ENCODE assay signal across 22 mouse cellular contexts in genomic region chr1:126603771-126604515, GRCm38 (mm10).
A peak's percentile ranks its signal among the peaks of the same experiment; 100 is the strongest.
DNase-seq lines count a peak whose midpoint lies in the region; ATAC-seq and TF ChIP-seq lines count a peak whose summit lies in the region.
"Had no signal": no experiment of that assay in that cellular context is flagged by ENCODE, and none has a peak within 500 bp of the region (broad histone marks: within the 10 kb centered on the region; RNA-seq: fewer than 3 reads in every experiment).

No protein-coding gene starts in this region.

- no peaks in the 10 kb centered on the region for H3K9me3 ChIP-seq in liver, embryonic 14.5 days (ENCODE audit: control insufficient read depth, low read length)
- H3K9me3 ChIP-seq in liver, embryonic 12.5 days (replicated peaks): no peaks in the 10 kb centered on the region
- H3K9me3 ChIP-seq in intestine, embryonic 16.5 days (ENCODE audit: control insufficient read depth, low read length): no peaks in the 10 kb centered on the region
- H3K9me3 ChIP-seq in hindbrain, embryonic 12.5 days (replicated peaks): no peaks in the 10 kb centered on the region
- H3K9me3 ChIP-seq: forebrain, embryonic 15.5 days; heart, embryonic 12.5 days; limb, embryonic 10.5 days; midbrain, embryonic 13.5 days; neural tube, embryonic 15.5 days had no signal

- no peak overlapping the region for H3K9ac ChIP-seq in liver, embryonic 14.5 days (replicated peaks)
- H3K9ac ChIP-seq in liver, embryonic 12.5 days: no peak overlapping the region
- peak overlapping the region; percentile 34 for H3K9ac ChIP-seq in intestine, embryonic 16.5 days (ENCODE audit: low read depth, low read length)
- no peak overlapping the region for H3K9ac ChIP-seq in hindbrain, embryonic 12.5 days
- H3K9ac ChIP-seq: forebrain, embryonic 15.5 days; heart, embryonic 12.5 days; midbrain, embryonic 13.5 days; neural tube, embryonic 15.5 days had no signal

- peaks cover 0 to 2% of the 10 kb centered on the region in 2 experiments; a peak in 1 of 4 replicates for H3K4me1 ChIP-seq in liver, embryonic 14.5 days (replicated peaks; ENCODE audit: control insufficient read depth in 2 of 2, insufficient read depth in 2 of 2, low read length in 1 of 2)
- H3K4me1 ChIP-seq in liver, embryonic 12.5 days: no peaks in the 10 kb centered on the region
- H3K4me1 ChIP-seq in intestine, embryonic 16.5 days (ENCODE audit: control insufficient read depth, insufficient read depth, low read length): peaks cover 2% of the 10 kb centered on the region; the same call in 1 of the 2 replicates
- peaks cover 29% of the 10 kb centered on the region for H3K4me1 ChIP-seq in hindbrain, embryonic 12.5 days

- H3K4me3 ChIP-seq in liver, embryonic 14.5 days (ENCODE audit: insufficient read depth in 1 of 2, low read depth in 2 of 2, low read length in 2 of 2): no peak overlapping the region
- H3K4me3 ChIP-seq in liver, embryonic 12.5 days: no peak overlapping the region
- H3K4me3 ChIP-seq in intestine, embryonic 16.5 days (ENCODE audit: low read length): peak overlapping the region; percentile 36
- H3K4me3 ChIP-seq in hindbrain, embryonic 12.5 days: no peak overlapping the region
- H3K4me3 ChIP-seq: forebrain, embryonic 15.5 days; gastrocnemius, adult 2 months; heart, embryonic 12.5 days; limb, embryonic 10.5 days; midbrain, embryonic 13.5 days; myocyte; neural tube, embryonic 15.5 days had no signal

- ATAC-seq in liver, embryonic 14.5 days (ENCODE audit: insufficient read depth): no peak
- no peak for ATAC-seq in liver, embryonic 12.5 days
- peak; percentile 34 for ATAC-seq in intestine, embryonic 16.5 days
- no peak for ATAC-seq in frontal cortex, adult (ENCODE audit: low TSS enrichment)
- ATAC-seq in hindbrain, embryonic 12.5 days (ENCODE audit: low FRiP score): no peak
- ATAC-seq: activated CD4-positive, CD25-positive, alpha-beta regulatory T cell, adult 4 months; forebrain, embryonic 15.5 days; hindbrain, embryonic 16.5 days; midbrain, embryonic 13.5 days had no signal

- WGBS in liver, embryonic 14.5 days (ENCODE audit: insufficient replicate concordance): 59% methylated on average over 7 of the region's 7 CpGs
- 66% methylated on average over 7 of the region's 7 CpGs for WGBS in liver, embryonic 12.5 days (ENCODE audit: insufficient replicate concordance)
- 68% methylated on average over 7 of the region's 7 CpGs for WGBS in intestine, embryonic 16.5 days
- 88% methylated on average over 7 of the region's 7 CpGs for WGBS in hindbrain, embryonic 12.5 days

- H3K36me3 ChIP-seq in liver, embryonic 14.5 days (replicated peaks; ENCODE audit: control insufficient read depth, insufficient read depth, low read depth): no peaks in the 10 kb centered on the region
- no peaks in the 10 kb centered on the region for H3K36me3 ChIP-seq in liver, embryonic 12.5 days
- no peaks in the 10 kb centered on the region for H3K36me3 ChIP-seq in intestine, embryonic 16.5 days (ENCODE audit: control insufficient read depth, insufficient read depth, low read length)
- no peaks in the 10 kb centered on the region for H3K36me3 ChIP-seq in hindbrain, embryonic 12.5 days
- H3K36me3 ChIP-seq: forebrain, embryonic 15.5 days; heart, embryonic 12.5 days; limb, embryonic 10.5 days; midbrain, embryonic 13.5 days; neural tube, embryonic 15.5 days had no signal

- no peak for DNase-seq in liver, embryonic 14.5 days (ENCODE audit: low read depth in 3 of 3, low spot score in 3 of 3)
- peak; percentile 29 for DNase-seq in Muller cell, postnatal 12 days (ENCODE audit: inconsistent ontology term)
- peak; percentile 19 to 35 for DNase-seq in kidney, postnatal 36 days
- DNase-seq: adrenal gland, postnatal 14 days; cerebellum, adult 11-12 months; cerebellum, postnatal 36 days; gastrocnemius, adult 2 months; heart, postnatal 36 days had no signal

- no peak for TF ChIP-seq EP300 in liver, embryonic 14.5 days (IDR thresholded peaks at IDR 0.05; ENCODE audit: low read depth)

- no peak for TF ChIP-seq CTCF in liver, embryonic 14.5 days (IDR thresholded peaks at IDR 0.05; ENCODE audit: low read depth)

- peak overlapping the region; percentile 34 for H3K4me2 ChIP-seq in liver, embryonic 14.5 days (ENCODE audit: low read depth)
- H3K4me2 ChIP-seq in liver, embryonic 12.5 days: no peak overlapping the region
- peak overlapping the region; percentile 47 for H3K4me2 ChIP-seq in intestine, embryonic 16.5 days (ENCODE audit: low read depth, low read length)
- no peak overlapping the region for H3K4me2 ChIP-seq in hindbrain, embryonic 12.5 days (replicated peaks)
- H3K4me2 ChIP-seq: forebrain, embryonic 15.5 days; heart, embryonic 12.5 days; midbrain, embryonic 13.5 days; neural tube, embryonic 15.5 days had no signal

- H3K27me3 ChIP-seq in liver, embryonic 14.5 days (ENCODE audit: control insufficient read depth, insufficient read depth, low read length): no peaks in the 10 kb centered on the region
- H3K27me3 ChIP-seq in liver, embryonic 12.5 days (replicated peaks): no peaks in the 10 kb centered on the region
- no peaks in the 10 kb centered on the region for H3K27me3 ChIP-seq in intestine, embryonic 16.5 days (replicated peaks; ENCODE audit: control insufficient read depth, insufficient read depth, low read length)
- H3K27me3 ChIP-seq in hindbrain, embryonic 12.5 days: no peaks in the 10 kb centered on the region
- H3K27me3 ChIP-seq: forebrain, embryonic 15.5 days; heart, embryonic 12.5 days; midbrain, embryonic 13.5 days; neural tube, embryonic 15.5 days; Patski had no signal

- H3K27ac ChIP-seq in liver, embryonic 14.5 days: no peak overlapping the region
- H3K27ac ChIP-seq in liver, embryonic 12.5 days: no peak overlapping the region
- H3K27ac ChIP-seq in intestine, embryonic 16.5 days (ENCODE audit: low read length): peak overlapping the region; percentile 35
- no peak overlapping the region for H3K27ac ChIP-seq in hindbrain, embryonic 12.5 days
- H3K27ac ChIP-seq: forebrain, embryonic 15.5 days; gastrocnemius, adult 2 months; limb, embryonic 10.5 days; macrophage; midbrain, embryonic 13.5 days; neural tube, embryonic 15.5 days had no signal

Comparison
In these comparisons a context has a peak if more than half of its experiments do, and no peak if none do; other contexts are left out.
1. H3K4me2 ChIP-seq: peak in liver, embryonic 14.5 days (single experiment) and intestine, embryonic 16.5 days (single experiment); none in liver, embryonic 12.5 days (single experiment) and hindbrain, embryonic 12.5 days (single experiment).
2. DNase-seq: peak in Muller cell, postnatal 12 days (single experiment) and kidney, postnatal 36 days (2 of 2); none in liver, embryonic 14.5 days (0 of 3).